Mouse (Mus musculus): ENCODE data around the gene Foxb1.

- TF ChIP-seq POLR2A (IDR thresholded peaks at IDR 0.05; ENCODE audit: low read depth, low read length) (no peak), CTCF (IDR thresholded peaks at IDR 0.05; ENCODE audit: extremely low read depth, insufficient read depth, insufficient read length, insufficient replicate concordance) (no peak)
These were observed 12.8 kb downstream of the Foxb1 start for GRCm38 (mm10) chr9:69747971-69748370.
